Mouse (Mus musculus) splenic B cell, adult 2 months (primary cell): ENCODE data around the gene Gm3448.
"Not testable (repeated sequence)": the region's sequence is repeated elsewhere in the genome, so short reads cannot be mapped to it uniquely, and the experiment has no call there.

Experiments
- DNase-seq: peaks from one replicate; pipeline ENCODE4 v3.0.0-alpha.2; 2011; ENCODE audit warnings: low read depth, low spot score
- H3K27me3 ChIP-seq: 2 replicates; pipeline ENCODE4 v1.6.1; 2012; ENCODE audit warnings: mild to moderate bottlenecking, low read length, moderate library complexity, mixed read lengths; ENCODE audit not compliant: control insufficient read depth, poor library complexity, insufficient read depth, severe bottlenecking
- H3K36me3 ChIP-seq: 2 replicates; pipeline ENCODE4 v1.6.1; 2012; ENCODE audit warnings: mild to moderate bottlenecking, low read length, moderate library complexity, mixed read lengths; ENCODE audit not compliant: control insufficient read depth, poor library complexity, insufficient read depth, severe bottlenecking

Gene Gm3448

DNA sequence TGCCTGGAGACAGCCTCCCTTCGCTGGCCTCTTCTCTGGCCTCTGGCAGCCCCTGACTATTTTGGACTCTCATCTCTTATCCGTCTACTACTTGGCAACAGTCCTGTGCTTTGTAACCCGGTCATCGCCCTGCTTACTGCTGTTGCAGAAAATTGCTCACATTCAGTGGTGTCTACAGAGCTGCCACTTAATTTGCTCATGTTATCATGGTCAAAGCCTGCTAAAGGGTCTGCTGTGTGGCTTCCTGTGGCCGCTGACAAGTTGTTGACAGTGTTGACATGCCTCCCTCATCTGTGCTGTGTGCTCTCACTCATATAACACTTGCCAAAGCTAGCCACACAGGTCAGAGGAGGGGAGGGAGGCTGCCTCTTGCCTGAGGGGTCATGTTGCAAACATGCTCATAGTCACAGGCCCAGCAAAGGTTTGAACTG, 16.8 kb upstream of the Gm3448 start:
- no peaks in the 10 kb centered on the region; the same call in 1 of the 2 replicates for H3K27me3 ChIP-seq
- no peak for DNase-seq
- H3K36me3 ChIP-seq = peaks cover 19% of the 10 kb centered on the region

DNA sequence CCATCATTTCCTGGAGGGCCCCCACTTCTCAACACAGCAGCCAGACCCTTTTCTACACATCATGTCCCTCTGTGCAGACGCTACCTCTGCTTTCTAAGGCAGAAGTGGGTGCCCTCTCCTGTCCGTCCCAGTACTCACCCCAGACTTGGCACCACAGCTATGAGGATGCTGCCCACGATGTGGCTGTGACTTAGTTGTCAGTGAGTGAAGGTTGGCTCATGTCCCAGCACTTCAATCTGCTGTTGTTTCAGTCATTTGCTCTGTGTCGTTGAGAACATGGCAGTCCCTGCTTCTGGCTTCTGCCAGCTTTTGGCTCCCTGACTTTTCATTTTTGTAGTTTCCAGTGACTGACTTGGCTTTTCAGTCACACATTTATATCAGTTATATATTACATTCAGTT, 14.6 kb upstream of the Gm3448 start:
- DNase-seq = no peak
- Histone ChIP-seq H3K36me3 (peaks cover 15% of the 10 kb centered on the region), H3K27me3 (no peaks in the 10 kb centered on the region; the same call in 1 of the 2 replicates)

DNA sequence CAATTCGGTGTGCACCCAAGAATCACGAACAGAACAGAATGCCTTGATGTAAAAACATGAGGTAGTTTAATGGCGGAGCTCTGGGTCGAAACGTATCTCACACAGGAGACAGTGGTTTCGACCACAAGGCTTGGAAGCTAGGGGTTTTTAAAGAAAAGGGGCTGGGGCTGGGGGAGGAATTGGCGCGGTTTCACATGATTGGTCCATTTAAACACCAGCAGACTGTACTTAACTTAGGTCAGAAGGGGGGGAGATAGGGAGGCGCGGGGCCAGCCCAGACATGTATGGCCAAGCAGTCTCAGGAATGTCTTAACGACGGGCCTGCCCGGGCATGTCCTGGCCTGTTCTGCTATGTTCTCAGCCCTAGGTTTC, 12.5 kb upstream of the Gm3448 start:
- not testable (repeated sequence) for DNase-seq, H3K27me3 ChIP-seq
- peaks cover 11% of the 10 kb centered on the region; the same call in 1 of the 2 replicates for H3K36me3 ChIP-seq

DNA sequence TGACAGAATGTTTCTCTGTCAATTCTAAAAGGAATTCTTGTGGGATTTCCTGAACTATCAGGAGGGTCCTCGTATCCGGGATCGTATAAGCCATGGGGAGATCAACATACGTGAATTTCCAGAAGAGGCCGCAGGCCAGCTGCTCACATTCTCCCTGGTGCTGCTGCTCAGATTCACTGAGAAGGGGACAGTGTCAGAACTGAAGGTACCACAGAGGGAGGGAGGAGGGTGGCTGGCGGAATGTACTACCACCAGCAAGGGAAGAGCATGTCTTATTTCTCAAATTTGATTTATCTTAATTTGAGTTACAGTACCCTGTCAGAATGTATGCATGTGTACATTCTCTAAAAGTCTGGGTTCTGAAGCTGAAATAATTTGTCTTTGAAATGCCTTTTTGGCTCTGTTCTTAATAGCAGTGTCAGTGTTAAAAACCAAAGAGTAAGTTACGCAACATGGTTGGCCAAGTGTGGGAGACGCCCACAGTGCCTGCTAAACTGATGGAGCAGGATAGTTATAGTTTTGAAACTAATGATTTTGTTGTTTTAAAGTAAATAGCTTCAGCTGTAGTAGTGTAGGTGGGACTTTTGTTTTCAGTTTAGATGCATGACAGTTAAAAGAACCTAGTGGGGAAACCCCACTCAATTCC, 12.0 kb upstream of the Gm3448 start:
- DNase-seq, H3K27me3 ChIP-seq, H3K36me3 ChIP-seq: not testable (repeated sequence)

DNA sequence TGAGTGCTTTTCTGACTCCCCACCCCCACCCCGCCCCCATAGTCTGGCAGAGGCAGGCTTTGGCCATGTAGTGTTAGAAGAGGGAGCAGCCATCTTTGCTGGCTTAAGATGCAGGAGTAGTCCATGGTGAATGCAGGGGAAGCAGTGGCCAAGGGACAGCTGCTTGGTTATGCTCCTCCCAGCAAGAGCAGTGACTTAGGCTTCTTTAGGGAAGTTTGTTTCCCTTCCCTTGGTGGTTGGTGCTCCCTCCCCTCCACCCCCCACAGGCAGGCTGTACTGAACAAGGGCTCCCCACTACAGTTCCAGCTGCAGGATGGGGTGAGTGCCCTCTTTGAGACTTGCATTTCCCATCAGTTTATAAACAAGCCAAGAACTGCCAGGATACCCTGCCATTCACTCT, 11.4 kb upstream of the Gm3448 start:
- DNase-seq = not testable (repeated sequence)

DNA sequence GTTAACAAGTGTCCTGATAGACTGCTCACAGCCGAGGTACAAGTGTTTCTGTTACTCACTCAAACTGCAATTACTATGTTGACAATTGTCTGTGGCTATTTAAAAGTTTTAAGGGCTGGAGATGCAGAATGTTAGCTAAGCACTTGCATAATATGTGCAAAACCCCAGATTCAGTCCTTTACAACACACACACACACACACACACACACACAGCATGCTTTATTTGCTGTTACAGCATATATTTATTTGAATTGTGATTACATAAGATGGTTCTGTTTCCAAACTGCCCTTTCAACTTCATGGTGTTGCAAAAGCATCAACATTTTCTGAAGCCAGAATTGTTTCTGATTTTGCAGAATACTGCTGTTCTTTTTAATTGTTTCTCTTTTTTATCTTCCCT, 9.0 kb upstream of the Gm3448 start:
- DNase-seq, H3K36me3 ChIP-seq, H3K27me3 ChIP-seq: not testable (repeated sequence)

More for the DNA sequence above, 11.4 kb upstream of the Gm3448 start:
- H3K27me3 ChIP-seq, H3K36me3 ChIP-seq: not testable (repeated sequence)

DNA sequence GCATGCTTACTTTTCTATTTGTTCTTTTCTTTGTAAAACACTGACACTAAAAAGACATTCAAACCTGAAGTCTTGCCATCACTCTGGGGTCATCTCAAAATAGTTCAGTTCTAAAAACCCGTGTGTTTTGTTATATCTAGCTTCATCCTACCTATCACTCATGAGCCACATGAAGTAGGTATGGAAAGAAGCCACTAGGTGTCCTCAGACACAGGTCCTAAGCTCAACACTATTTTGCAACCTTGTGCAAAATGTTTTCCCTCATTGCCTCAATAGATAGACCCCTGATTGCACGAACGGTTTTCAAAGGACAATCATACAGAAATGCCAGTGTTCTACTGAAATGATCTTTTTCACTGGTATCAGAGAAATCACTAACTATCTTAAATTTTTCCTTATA, 882 bp downstream of the Gm3448 start:
- not testable (repeated sequence) for H3K27me3 ChIP-seq, DNase-seq, H3K36me3 ChIP-seq

DNA sequence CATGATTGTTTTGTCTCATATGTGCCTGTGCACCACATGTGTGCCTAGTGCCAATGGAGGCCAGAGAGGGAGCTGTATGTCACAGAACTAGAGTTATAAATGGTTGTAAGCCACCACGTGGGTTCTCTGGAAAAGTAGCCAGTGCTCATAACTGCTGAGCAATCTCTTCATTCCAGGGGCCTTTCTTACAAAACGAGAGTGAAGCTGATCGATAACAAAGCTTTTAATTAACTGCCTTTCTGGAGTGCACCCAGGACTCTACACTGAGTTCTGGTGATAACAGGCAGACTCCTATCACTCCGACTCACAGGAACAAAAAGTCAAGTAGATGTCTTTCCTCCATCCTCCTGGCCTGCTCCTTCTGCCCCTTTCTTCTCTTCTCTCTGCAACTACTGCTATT, 9.9 kb downstream of the Gm3448 start:
- DNase-seq, H3K36me3 ChIP-seq, H3K27me3 ChIP-seq: not testable (repeated sequence)

DNA sequence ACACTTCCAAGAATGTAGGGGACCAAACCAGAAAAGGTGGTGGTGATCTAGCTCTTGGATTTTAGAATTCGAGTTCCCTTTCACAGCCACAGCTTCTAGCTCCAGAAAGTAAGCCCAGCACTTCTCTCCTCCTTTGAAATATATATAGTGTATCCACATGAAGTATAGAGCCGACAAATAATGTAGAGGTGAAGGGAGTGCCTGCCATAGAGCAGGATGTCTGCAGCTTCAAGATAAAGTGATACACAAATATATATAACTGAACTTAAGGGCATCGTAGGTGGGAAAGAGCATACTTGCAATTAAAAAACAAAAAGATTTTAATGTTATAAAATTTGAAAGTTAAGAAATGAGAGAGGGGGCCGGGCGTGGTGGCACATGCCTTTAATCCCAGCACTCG, 15.8 kb downstream of the Gm3448 start:
- not testable (repeated sequence) for DNase-seq, H3K27me3 ChIP-seq, H3K36me3 ChIP-seq

DNA sequence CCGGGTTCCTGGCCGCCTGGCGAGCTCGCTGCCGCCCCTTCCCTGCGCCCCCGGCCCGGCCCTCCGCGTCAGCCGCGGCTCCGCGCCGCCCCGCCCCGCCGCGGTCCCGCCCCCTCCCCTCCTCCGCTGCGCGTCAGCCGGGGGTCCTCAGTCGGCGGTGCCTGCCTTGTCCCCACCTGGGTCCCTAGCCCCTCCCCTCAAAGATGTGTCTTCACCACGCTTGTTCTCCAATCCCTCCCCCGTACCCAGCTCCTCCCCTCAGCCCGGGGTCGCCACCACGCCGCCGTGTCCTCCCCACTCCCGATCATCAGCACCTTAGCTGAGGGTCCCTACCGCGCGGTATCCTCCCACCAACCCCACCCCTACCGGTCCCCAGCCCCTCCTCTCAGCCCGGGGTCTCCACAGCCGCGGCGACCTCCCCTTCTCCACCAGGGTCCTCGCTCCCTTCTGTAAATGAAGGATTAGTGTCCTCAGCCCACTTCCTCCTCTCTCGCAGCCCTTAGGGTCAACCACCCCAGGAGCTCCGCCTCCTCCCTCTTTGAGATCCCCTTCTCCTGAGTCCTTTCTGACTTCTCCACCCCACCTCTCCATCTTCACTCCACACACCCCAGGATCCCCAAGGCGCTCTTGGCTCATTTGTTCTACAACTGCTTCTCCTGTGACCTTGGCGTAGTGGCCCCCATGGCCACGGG, 16.7 kb downstream of the Gm3448 start:
- DNase-seq, H3K36me3 ChIP-seq, H3K27me3 ChIP-seq: not testable (repeated sequence)

DNA sequence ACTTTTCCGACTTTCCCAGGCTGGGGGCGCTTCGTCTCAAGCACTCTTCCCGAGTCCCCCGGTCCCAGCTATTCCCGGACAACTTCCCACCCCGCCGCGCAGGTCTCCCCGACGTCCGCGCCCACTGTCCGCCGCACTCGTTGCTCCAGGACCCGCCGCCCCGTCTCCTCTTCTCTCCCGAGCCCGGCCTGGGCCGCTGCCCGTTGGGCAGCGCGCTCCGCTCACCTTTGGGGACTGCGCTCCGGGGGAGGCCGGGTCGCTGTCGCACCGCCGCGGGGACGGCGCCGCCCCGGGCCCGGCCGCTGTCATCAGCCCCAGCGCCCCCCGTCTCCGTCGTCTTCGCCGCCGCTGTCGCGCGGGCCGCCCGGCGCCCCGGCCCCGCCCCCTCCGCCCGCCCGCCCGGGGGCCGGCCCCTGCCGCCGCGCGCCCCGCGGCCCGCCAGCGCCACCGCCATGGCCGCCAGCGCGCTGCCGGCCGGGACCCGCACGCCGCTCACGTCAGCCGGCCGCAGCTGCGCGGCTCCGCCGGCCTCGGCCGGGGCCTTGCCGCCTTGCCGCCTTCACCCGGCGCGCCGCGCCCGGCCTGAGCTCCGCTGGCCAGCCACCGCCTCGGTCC, 17.4 kb downstream of the Gm3448 start:
- H3K27me3 ChIP-seq, DNase-seq, H3K36me3 ChIP-seq: not testable (repeated sequence)

DNA sequence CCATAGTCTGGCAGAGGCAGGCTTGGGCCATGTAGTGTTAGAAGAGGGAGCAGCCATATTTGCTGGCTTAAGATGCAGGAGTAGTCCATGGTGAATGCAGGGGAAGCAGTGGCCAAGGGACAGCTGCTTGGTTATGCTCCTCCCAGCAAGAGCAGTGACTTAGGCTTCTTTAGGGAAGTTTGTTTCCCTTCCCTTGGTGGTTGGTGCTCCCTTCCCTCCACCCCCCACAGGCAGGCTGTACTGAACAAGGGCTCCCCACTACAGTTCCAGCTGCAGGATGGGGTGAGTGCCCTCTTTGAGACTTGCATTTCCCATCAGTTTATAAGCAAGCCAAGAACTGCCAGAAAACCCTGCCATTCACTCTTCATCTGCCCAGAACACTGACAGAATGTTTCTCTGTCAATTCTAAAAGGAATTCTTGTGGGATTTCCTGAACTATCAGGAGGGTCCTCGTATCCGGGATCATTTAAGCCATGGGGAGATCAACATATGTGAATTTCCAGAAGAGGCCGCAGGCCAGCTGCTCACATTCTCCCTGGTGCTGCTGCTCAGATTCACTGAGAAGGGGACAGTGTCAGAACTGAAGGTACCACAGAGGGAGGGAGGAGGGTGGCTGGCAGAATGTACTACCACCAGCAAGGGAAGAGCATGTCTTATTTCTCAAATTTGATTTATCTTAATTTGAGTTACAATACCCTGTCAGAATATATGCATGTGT, 19.7 kb downstream of the Gm3448 start:
- H3K36me3 ChIP-seq, H3K27me3 ChIP-seq, DNase-seq: not testable (repeated sequence)

DNA sequence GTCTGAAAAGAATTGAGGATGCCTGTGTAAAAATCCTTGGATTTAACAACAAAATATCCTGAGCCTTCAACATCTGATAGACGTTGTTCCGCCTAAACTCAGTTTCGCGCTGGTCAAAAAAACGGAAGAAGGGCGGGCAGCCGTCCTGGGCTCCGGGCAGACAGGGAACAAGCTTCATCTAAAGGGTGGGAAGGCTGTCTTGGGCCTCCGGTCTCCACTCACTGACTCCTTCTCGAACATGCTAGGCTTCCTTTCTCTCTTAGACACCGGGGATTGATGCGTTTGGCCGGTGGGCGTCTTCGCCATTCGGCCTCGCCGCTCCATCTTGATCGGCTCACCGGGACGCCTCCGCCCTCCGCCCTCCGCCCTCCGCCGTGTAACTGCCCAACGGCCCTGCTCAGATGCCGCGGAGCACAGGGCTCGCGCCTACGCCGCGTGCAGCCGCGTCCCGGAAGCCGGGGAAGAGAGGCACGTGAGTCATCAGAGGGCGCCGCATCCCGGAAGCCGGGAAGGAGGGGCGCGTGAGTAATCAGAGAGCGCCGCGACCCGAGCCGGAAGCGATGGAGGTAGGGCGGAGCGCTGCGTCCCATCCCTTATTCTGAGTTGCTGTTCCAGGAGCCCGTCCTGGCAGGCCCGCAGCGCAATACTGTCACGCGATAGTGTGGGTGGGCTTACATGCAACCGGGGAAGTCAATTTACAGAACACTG, 31.5 kb downstream of the Gm3448 start, which contains the start of gene Gm3435:
Gm3435 (plus strand) TSS at position 471 of the 708 bp plus-strand sequence.
- H3K36me3 ChIP-seq, DNase-seq, H3K27me3 ChIP-seq: not testable (repeated sequence)

DNA sequence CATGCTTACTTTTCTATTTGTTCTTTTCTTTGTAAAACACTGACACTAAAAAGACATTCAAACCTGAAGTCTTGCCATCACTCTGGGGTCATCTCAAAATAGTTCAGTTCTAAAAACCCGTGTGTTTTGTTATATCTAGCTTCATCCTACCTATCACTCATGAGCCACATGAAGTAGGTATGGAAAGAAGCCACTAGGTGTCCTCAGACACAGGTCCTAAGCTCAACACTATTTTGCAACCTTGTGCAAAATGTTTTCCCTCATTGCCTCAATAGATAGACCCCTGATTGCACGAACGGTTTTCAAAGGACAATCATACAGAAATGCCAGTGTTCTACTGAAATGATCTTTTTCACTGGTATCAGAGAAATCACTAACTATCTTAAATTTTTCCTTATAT, 32.2 kb downstream of the Gm3448 start:
- H3K36me3 ChIP-seq, DNase-seq, H3K27me3 ChIP-seq: not testable (repeated sequence)
